Mouse (Mus musculus): Measurements from ENCODE around the gene Syt2.

GRCm38 (mm10) chr1:134679445-134679844 lies 33.0 kb downstream of the Syt2 start:
- no peak for TF ChIP-seq CTCF (IDR thresholded peaks at IDR 0.05)
- no peak for TF ChIP-seq EP300 (IDR thresholded peaks at IDR 0.05)

Data from lung, postnatal 0 days (tissue).